Mouse (Mus musculus) testis, adult 2 months (tissue): Measurements from ENCODE around the gene Mapkapk5. TPM values are rescaled to one million over a fixed set of nuclear protein-coding genes. Genes with fewer than 3 reads are reported as not detected.

Source experiments
- H3K27ac ChIP-seq: fragments of 200-500 bp; 2 replicates; pipeline ENCODE4 v1.5.1; 2012; ENCODE audit warnings: low read depth, low read length; ENCODE audit not compliant: control insufficient read depth, insufficient read depth
- H3K27me3 ChIP-seq: fragments of 200-500 bp; 2 replicates; pipeline ENCODE4 v1.6.1; 2012; ENCODE audit warnings: mild to moderate bottlenecking, low read length, moderate library complexity; ENCODE audit not compliant: control insufficient read depth, insufficient read depth
- H3K36me3 ChIP-seq: fragments of 200-500 bp; 2 replicates; pipeline ENCODE4 v1.6.1; 2012; ENCODE audit warnings: mild to moderate bottlenecking, low read length; ENCODE audit not compliant: control insufficient read depth, insufficient read depth
- H3K4me1 ChIP-seq: fragments of 200-500 bp; 2 replicates; pipeline ENCODE4 v1.6.1; 2012; ENCODE audit warnings: low read length; ENCODE audit not compliant: control insufficient read depth, insufficient read depth
- H3K4me3 ChIP-seq: fragments of 200-500 bp; 2 replicates; pipeline ENCODE4 v1.5.1; 2012; ENCODE audit warnings: low read depth, mild to moderate bottlenecking, low read length, moderate library complexity, mixed read lengths; ENCODE audit not compliant: control insufficient read depth
- CTCF ChIP-seq: fragments of 200-500 bp; IDR thresholded peaks from 2 replicates; pipeline ENCODE4 v1.5.1; 2012; ENCODE audit warnings: low read depth, mild to moderate bottlenecking, inconsistent platforms, low read length, moderate library complexity; ENCODE audit not compliant: control insufficient read depth, insufficient read depth, insufficient replicate concordance
- POLR2A ChIP-seq: fragments of 200-500 bp; IDR thresholded peaks from 2 replicates; pipeline ENCODE4 v1.6.1; 2012; ENCODE audit warnings: low read depth, mild to moderate bottlenecking, inconsistent platforms, low read length, moderate library complexity; ENCODE audit not compliant: control insufficient read depth
- polyA plus RNA-seq: library from polyadenylated mRNA; depleted of rRNA; stranded (reverse); fragments of >200 nt; gene quantifications from 2 replicates; pipeline ENCODE4 v1.2.3, GENCODE M21; 2012

Gene Mapkapk5
- polyA plus RNA-seq, 1 experiment: 28.4 TPM

DNA sequence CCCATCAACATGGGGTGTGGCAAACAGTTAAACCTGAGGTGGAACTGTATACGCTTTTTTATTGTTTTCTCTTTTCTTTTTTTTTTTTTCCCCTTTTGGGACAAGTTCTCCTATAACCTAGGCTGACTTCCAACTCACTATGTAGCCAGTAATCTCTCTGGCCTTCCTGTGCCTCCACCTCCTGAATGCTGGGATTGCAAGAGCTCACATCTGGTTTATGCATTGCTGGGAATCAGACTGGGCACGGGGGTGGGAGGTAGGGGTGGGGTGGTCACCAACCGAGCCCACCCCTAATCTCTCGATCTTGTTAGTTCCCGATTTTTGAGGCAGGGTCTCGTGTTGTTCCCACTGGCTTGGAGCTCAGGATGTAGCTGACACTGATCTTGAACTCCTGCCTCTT, 44.2 kb upstream of the Mapkapk5 start:
- Histone ChIP-seq H3K27ac (no peak overlapping the region), H3K4me1 (peaks cover 21% of the 10 kb centered on the region), H3K27me3 (no peaks in the 10 kb centered on the region), H3K4me3 (no peak overlapping the region), H3K36me3 (no peaks in the 10 kb centered on the region)
- TF ChIP-seq POLR2A: no peak
- no peak for TF ChIP-seq CTCF

GRCm38 (mm10) chr5:121586400-121587039, 40.8 kb upstream of the Mapkapk5 start:
- peak overlapping the region; percentile 44; the same call in 1 of the 2 replicates for H3K27ac ChIP-seq
- H3K27me3 ChIP-seq: no peaks in the 10 kb centered on the region

GRCm38 (mm10) chr5:121585699-121586098, 40.0 kb upstream of the Mapkapk5 start:
- H3K27ac ChIP-seq: no peak overlapping the region
- H3K4me1 ChIP-seq: peaks cover 18% of the 10 kb centered on the region
- TF ChIP-seq CTCF (no peak), POLR2A (no peak)

More at GRCm38 (mm10) chr5:121586400-121587039, 40.8 kb upstream of the Mapkapk5 start:
- no peak for TF ChIP-seq CTCF
- TF ChIP-seq POLR2A: no peak
- Histone ChIP-seq H3K4me3 (no peak overlapping the region), H3K4me1 (peaks cover 18% of the 10 kb centered on the region), H3K36me3 (no peaks in the 10 kb centered on the region)

GRCm38 (mm10) chr5:121585005-121585404, 39.3 kb upstream of the Mapkapk5 start:
- Histone ChIP-seq H3K4me1 (peaks cover 18% of the 10 kb centered on the region), H3K27ac (peak overlapping the region; percentile 13; the same call in 1 of the 2 replicates), H3K4me3 (no peak overlapping the region), H3K27me3 (no peaks in the 10 kb centered on the region), H3K36me3 (no peaks in the 10 kb centered on the region)
- TF ChIP-seq CTCF: no peak
- TF ChIP-seq POLR2A: no peak

More at GRCm38 (mm10) chr5:121585699-121586098, 40.0 kb upstream of the Mapkapk5 start:
- Histone ChIP-seq H3K36me3 (no peaks in the 10 kb centered on the region), H3K4me3 (no peak overlapping the region), H3K27me3 (no peaks in the 10 kb centered on the region)

DNA sequence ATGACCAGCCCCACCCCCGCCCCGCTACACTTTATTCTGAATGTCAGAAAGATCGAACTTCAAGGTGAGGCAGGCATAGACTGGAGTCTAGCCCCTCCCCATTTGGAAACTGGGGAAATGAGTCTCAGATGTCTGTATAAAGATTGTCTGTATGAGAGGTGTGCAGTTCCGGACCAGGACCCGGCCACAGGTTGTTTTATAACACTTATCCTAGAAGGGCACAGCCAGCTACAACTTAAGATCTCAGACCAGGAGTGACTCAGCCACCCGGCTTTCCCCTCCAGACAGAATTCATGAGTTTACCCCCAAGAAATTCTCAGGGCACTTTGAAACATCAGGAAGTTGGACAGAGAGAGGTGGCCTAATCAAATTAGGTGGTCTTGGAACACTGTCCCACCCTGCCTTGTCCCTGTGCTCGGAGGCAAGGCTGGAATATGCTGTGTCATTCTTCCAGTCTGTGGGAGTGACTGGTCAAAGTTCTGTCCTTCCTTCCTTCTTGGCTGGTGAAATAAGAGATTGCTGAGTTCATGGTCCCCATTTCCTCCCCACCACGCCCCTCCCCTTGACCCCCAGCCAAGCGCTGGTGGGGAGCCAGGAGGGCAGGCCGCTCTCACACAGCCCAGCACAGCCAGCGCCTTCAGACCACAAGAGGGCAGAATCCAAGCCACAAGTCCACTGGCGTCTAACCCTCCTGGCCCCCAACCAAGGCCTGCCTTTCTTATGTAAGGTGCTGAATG, 38.2 kb upstream of the Mapkapk5 start:
- no peak overlapping the region for H3K4me3 ChIP-seq
- H3K36me3 ChIP-seq: no peaks in the 10 kb centered on the region
- peaks cover 18% of the 10 kb centered on the region for H3K4me1 ChIP-seq
- TF ChIP-seq POLR2A: no peak
- peak; percentile 45; the same call in 1 of the 2 replicates for TF ChIP-seq CTCF
- peak overlapping the region; percentile 75; the same call in 1 of the 2 replicates for H3K27ac ChIP-seq
- no peaks in the 10 kb centered on the region for H3K27me3 ChIP-seq

- no peak overlapping the region for H3K4me3 ChIP-seq
- H3K4me1 ChIP-seq: peaks cover 13% of the 10 kb centered on the region
- no peak for TF ChIP-seq CTCF
- no peak for TF ChIP-seq POLR2A
- H3K27ac ChIP-seq: no peak overlapping the region
- H3K27me3 ChIP-seq: no peaks in the 10 kb centered on the region
- no peaks in the 10 kb centered on the region for H3K36me3 ChIP-seq
These were observed 36.2 kb upstream of the Mapkapk5 start for GRCm38 (mm10) chr5:121581945-121582344.

- no peak overlapping the region for H3K27ac ChIP-seq
- no peak overlapping the region for H3K4me3 ChIP-seq
- H3K4me1 ChIP-seq: no peaks in the 10 kb centered on the region
- TF ChIP-seq CTCF (no peak), POLR2A (no peak)
- H3K36me3 ChIP-seq: no peaks in the 10 kb centered on the region
- H3K27me3 ChIP-seq: no peaks in the 10 kb centered on the region
These were observed 31.3 kb upstream of the Mapkapk5 start for GRCm38 (mm10) chr5:121576927-121577488.
